Mouse (Mus musculus) forebrain, embryonic 12.5 days (tissue): Measurements from ENCODE around the gene Spsb1. TPM values are rescaled to one million over a fixed set of nuclear protein-coding genes. Genes with fewer than 3 reads are reported as not detected.

ENCODE experiments used
- ATAC-seq: fragments of 200-750 bp; cut with Nextera tagmentation; 2 replicates; pipeline ENCODE4 v1.8.0; 2017; ENCODE audit warnings: moderate TSS enrichment; ENCODE audit not compliant: low FRiP score
- H3K27ac ChIP-seq: fragments of 300-500 bp; sonication (generic); 2 replicates; pipeline ENCODE4 v1.5.1; 2016; ENCODE audit warnings: mild to moderate bottlenecking
- H3K27me3 ChIP-seq: fragments of 300-500 bp; sonication (generic); 2 replicates; pipeline ENCODE4 v1.6.1; 2016; ENCODE audit warnings: mild to moderate bottlenecking
- H3K36me3 ChIP-seq: fragments of 300-500 bp; sonication (generic); replicated peaks from 2 replicates; pipeline ENCODE4 v1.6.1; 2016; ENCODE audit warnings: mild to moderate bottlenecking
- H3K4me1 ChIP-seq: fragments of 300-500 bp; sonication (generic); 2 replicates; pipeline ENCODE4 v1.6.1; 2016
- H3K4me2 ChIP-seq: fragments of 300-500 bp; sonication (generic); 2 replicates; pipeline ENCODE4 v1.6.1; 2016; ENCODE audit warnings: mild to moderate bottlenecking, moderate library complexity
- H3K4me3 ChIP-seq: fragments of 300-500 bp; sonication (generic); replicated peaks from 2 replicates; pipeline ENCODE4 v1.5.1; 2016; ENCODE audit warnings: mild to moderate bottlenecking
- H3K9ac ChIP-seq: fragments of 300-500 bp; sonication (generic); 2 replicates; pipeline ENCODE4 v1.6.1; 2016; ENCODE audit warnings: mild to moderate bottlenecking
- H3K9me3 ChIP-seq: fragments of 300-500 bp; sonication (generic); 2 replicates; pipeline ENCODE4 v1.6.1; 2016
- WGBS: fragments of 180-500 bp; shearing (Covaris S2); methylation state at CpG from one replicate; pipeline ENCODE4 v1.1.7; 2016; 5-methylcytosine and 5-hydroxymethylcytosine counted together
- polyA plus RNA-seq: library from polyadenylated mRNA; unstranded; fragments of >200 nt; fragmentation: Nextera tagmentation; extraction: Ambion mirVana; gene quantifications from 2 replicates; pipeline ENCODE4 v1.2.1, GENCODE M21; 2016

The Spsb1 gene
- polyA plus RNA-seq, 1 experiment from 2014 or later, result 8.1 TPM

DNA sequence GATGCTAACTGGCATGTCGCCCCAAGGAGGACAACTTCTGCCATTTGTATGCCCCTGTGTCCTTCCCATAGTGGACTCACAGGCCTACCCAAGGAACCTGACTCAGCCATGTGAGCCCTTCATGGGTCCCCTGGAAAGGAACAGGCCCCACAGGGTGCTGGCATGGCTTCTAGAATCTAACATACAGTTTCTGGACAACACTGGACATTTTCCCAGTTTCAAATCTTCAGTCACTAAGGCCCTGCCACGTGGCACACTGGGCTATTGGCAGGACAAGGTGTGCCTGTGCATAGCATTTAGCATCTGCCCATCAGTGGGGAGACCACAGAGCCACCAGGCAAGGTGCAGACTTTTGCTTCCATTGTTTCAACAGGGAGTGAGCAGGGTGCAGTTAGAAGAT is 24.0 kb upstream of the Spsb1 start:
- no peaks in the 10 kb centered on the region for H3K9me3 ChIP-seq
- peaks cover 13% of the 10 kb centered on the region; the same call in 1 of the 2 replicates for H3K27me3 ChIP-seq
- H3K4me1 ChIP-seq, result peaks cover 18% of the 10 kb centered on the region
- no peak overlapping the region for H3K9ac ChIP-seq
- H3K4me2 ChIP-seq, result no peak overlapping the region
- no peaks in the 10 kb centered on the region for H3K36me3 ChIP-seq
- H3K27ac ChIP-seq, result no peak overlapping the region
- ATAC-seq, result no peak
- 84% methylated on average over 2 of the region's 2 CpGs for whole genome bisulfite sequencing
- no peak overlapping the region for H3K4me3 ChIP-seq

DNA sequence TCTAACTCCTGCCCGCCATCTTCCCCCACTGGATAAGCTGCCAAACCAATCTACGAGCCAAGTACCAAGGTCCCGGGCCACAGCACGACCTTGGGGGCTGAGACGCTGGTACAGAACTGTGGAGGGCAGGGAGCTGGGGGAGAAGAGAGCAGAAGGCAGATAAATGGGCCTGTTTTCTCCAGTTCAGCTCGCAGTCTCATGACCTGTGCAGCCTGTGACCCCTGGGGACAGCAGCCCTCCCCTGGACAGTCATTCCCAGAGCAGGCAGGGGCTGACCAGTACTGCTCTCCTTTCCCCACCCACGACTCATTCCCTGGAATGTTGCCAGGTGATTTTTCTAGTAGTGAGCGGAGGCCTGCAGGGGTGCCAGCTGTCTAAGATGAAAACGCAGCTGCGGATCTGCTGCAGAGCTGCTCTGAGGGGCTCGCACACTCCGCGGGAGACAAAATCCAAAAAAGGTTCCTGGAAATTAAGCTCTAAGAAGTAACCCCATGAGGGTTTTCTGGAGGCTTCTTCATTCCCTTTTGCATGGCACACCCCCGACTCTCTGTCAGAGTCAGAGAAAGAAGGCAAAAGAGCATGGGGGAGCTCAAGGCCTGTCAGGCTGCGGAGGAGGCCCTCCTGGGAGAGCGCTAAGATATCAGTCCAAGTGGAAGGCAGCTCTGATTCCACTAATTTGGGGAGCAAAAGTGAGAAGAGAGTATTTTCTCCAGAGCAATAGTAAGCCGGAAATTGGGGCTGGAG is 23.1 kb upstream of the Spsb1 start:
- Histone ChIP-seq H3K4me1 (peaks cover 18% of the 10 kb centered on the region), H3K4me3 (no peak overlapping the region), H3K27me3 (peaks cover 13% of the 10 kb centered on the region; the same call in 1 of the 2 replicates), H3K9ac (no peak overlapping the region), H3K36me3 (no peaks in the 10 kb centered on the region), H3K27ac (peak overlapping the region; percentile 36; the same call in 1 of the 2 replicates), H3K9me3 (no peaks in the 10 kb centered on the region), H3K4me2 (no peak overlapping the region)
- no peak for ATAC-seq
- 70% methylated on average over 17 of the region's 17 CpGs for WGBS

DNA sequence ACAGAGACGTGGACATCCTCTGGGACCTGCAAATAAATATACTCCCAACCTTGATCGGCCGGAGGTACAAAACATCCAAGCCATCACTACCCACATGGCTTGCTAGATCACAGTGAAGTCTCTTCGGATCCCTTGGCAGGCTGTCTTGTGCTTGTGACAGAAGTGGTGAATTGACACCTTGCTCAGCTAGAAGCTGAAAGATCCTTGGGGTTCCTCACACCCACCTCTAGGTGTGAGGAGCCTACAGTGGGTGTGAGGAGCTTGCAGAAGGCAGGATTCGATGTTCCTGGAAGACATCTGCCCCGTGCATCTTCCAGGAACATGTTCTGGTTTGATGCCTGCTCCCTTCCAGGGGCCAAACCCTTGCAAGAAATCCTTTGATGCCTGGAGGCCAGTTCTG is 22.3 kb upstream of the Spsb1 start:
- no peak overlapping the region for H3K27ac ChIP-seq
- H3K4me2 ChIP-seq, result no peak overlapping the region
- peaks cover 18% of the 10 kb centered on the region for H3K4me1 ChIP-seq
- peaks cover 13% of the 10 kb centered on the region; the same call in 1 of the 2 replicates for H3K27me3 ChIP-seq
- 84% methylated on average over 6 of the region's 6 CpGs for WGBS
- H3K9ac ChIP-seq, result no peak overlapping the region
- no peak for ATAC-seq
- no peak overlapping the region for H3K4me3 ChIP-seq
- H3K9me3 ChIP-seq, result no peaks in the 10 kb centered on the region
- no peaks in the 10 kb centered on the region for H3K36me3 ChIP-seq

DNA sequence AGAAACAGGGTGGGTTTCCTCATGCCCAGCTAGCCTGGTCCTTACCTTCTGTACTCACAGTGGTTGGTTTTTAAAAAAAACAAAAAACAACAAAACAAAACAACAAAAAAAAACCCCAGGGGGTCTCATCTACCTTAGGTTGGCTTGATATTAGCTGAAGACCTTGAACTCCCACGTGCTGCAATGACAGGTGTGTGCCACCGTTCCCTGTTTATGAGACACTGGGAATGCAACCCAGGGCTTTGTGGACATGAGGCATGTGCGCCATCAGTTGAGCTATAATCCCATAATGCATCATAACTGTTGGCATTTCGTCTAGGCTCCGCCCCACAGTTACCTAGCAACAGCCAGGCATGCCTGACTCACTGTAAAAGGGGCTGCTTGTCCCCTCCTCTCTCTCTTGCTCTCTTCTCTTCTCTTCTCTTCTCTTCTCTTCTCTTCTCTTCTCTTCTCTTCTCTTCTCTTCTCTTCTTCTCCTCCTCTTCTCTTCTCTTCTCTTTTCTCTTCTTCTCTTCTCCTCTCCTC is 20.9 kb upstream of the Spsb1 start:
- Histone ChIP-seq H3K36me3 (no peaks in the 10 kb centered on the region), H3K9ac (no peak overlapping the region), H3K27me3 (peaks cover 8% of the 10 kb centered on the region; the same call in 1 of the 2 replicates), H3K9me3 (no peaks in the 10 kb centered on the region), H3K27ac (no peak overlapping the region), H3K4me3 (no peak overlapping the region), H3K4me2 (no peak overlapping the region), H3K4me1 (peaks cover 18% of the 10 kb centered on the region)
- 77% methylated on average over 5 of the region's 5 CpGs for WGBS
- no peak for ATAC-seq

DNA sequence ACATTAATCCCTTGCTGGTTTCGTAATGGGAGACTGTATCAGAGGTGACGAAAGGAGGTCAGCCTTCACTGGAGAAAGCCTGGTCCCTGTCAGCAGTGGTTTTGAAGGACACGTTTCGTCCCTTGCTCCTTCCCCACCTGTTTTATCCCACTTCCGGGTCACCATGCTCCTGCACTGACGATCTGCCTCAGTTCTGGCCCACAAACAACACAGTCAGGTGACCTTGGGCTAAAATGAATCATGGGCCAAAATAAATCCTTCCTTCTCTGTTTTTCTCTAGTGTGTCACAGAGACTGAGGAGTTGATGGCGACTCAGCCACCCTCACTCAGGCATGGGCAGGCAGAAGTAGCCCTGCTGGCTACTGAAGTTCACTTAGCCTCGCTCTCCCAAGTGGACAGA is 20.4 kb upstream of the Spsb1 start:
- no peaks in the 10 kb centered on the region for H3K36me3 ChIP-seq
- H3K9ac ChIP-seq, result no peak overlapping the region
- no peak for ATAC-seq
- WGBS, result 87% methylated on average over 8 of the region's 8 CpGs
- peaks cover 8% of the 10 kb centered on the region; the same call in 1 of the 2 replicates for H3K27me3 ChIP-seq
- H3K27ac ChIP-seq, result no peak overlapping the region
- H3K4me3 ChIP-seq, result no peak overlapping the region
- no peaks in the 10 kb centered on the region for H3K9me3 ChIP-seq
- H3K4me1 ChIP-seq, result peaks cover 18% of the 10 kb centered on the region
- no peak overlapping the region for H3K4me2 ChIP-seq

DNA sequence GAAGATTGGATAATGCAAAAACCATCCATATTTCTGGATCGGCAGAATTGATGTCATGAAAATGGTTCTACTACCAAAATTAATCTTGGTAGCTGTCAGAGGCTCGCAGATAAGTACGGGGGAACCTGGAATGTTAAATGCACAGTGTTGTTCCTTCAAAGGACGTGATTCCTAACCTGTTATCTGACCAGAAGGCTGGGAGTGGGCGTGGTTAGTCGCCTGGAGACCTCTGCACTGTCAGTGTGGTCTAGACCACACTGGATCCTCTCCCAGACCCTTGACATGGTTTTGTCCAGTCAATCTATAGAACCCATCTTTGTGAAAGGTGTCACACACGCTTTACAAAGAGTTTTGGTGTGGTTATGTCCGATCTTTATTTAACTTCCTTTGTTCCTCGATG is 16.6 kb upstream of the Spsb1 start:
- Histone ChIP-seq H3K4me2 (no peak overlapping the region), H3K27ac (no peak overlapping the region), H3K36me3 (no peaks in the 10 kb centered on the region), H3K9ac (no peak overlapping the region), H3K27me3 (peaks cover 13% of the 10 kb centered on the region; the same call in 1 of the 2 replicates), H3K4me3 (no peak overlapping the region), H3K9me3 (no peaks in the 10 kb centered on the region), H3K4me1 (0 out of 2 replicates have a peak, but pooled peaks cover 5% of the 10 kb centered on the region)
- no peak for ATAC-seq
- 82% methylated on average over 9 of the region's 9 CpGs for WGBS

DNA sequence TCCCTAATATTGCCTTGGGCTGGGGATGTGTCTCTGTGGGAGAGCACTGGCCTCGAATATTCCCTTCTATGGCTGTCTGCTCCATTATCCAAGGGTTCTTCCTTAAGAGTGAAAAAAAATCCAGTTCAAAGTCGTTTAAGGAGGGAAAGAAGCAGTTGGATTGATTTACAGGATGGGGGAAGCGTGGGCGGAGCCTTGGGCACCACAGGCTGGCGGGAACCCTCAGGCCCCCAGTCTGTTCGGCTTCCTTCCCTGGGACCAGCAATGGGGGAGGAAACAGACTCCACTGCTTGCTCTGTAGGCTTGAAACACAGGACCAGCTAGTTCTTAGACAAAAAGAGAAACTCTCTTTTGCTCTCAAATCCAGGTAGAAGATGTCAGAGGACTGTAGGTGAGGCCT is 13.7 kb upstream of the Spsb1 start:
- no peaks in the 10 kb centered on the region; the same call in 1 of the 2 replicates for H3K4me1 ChIP-seq
- H3K36me3 ChIP-seq, result no peaks in the 10 kb centered on the region
- WGBS, result 44% methylated on average over 6 of the region's 6 CpGs
- H3K9ac ChIP-seq, result no peak overlapping the region
- no peaks in the 10 kb centered on the region for H3K9me3 ChIP-seq
- peaks cover 13% of the 10 kb centered on the region; the same call in 1 of the 2 replicates for H3K27me3 ChIP-seq
- no peak overlapping the region for H3K27ac ChIP-seq
- no peak overlapping the region for H3K4me3 ChIP-seq
- no peak for ATAC-seq
- no peak overlapping the region for H3K4me2 ChIP-seq

DNA sequence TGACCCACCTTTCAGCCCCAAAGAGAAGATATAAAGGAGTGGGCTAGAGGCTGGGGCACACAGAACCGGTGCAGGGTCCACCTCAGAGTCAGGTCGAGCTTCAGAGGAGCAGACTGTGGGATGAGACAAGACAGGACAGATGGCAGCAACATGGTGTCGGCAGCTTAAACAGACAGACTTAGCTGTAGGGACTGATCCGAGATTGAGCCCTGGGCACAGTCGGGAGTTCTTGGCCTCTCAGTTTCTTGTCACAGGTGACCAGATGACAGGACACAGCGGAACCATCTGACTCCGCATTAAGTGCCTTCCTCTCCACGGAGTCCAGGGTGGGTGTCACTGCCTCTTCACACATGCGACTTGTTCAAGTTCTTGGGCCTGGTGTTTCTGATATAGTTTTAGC is 12.1 kb upstream of the Spsb1 start:
- 87% methylated on average over 9 of the region's 9 CpGs for WGBS

DNA sequence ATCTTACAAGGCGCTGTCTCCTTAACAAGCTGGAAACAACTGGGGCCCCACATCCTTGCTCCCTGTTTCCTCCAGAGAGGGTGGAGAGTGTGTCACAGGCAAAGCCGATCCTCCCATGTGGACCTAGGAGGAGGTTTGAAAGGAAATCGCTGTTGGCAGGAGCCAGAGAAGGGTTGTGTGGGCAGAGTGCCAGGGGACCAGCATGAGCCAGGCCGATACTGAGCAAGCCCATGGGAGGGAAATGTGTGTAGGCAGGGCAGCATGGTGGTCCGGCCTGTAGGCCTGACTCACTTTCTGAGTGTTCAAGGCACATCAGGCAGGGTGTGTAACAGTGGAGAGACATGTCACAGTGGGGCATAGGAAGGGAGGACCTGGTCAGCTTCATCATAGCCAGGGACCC is 11.4 kb upstream of the Spsb1 start:
- H3K9me3 ChIP-seq, result no peaks in the 10 kb centered on the region
- no peak overlapping the region for H3K9ac ChIP-seq
- no peak overlapping the region for H3K4me2 ChIP-seq
- no peaks in the 10 kb centered on the region; the same call in 1 of the 2 replicates for H3K4me1 ChIP-seq
- H3K36me3 ChIP-seq, result no peaks in the 10 kb centered on the region
- no peak overlapping the region for H3K4me3 ChIP-seq
- peaks cover 13% of the 10 kb centered on the region; the same call in 1 of the 2 replicates for H3K27me3 ChIP-seq
- ATAC-seq, result no peak
- WGBS, result 76% methylated on average over 5 of the region's 5 CpGs
- no peak overlapping the region for H3K27ac ChIP-seq

More for the DNA sequence above, 12.1 kb upstream of the Spsb1 start:
- Histone ChIP-seq H3K36me3 (no peaks in the 10 kb centered on the region), H3K4me2 (no peak overlapping the region), H3K27me3 (peaks cover 13% of the 10 kb centered on the region; the same call in 1 of the 2 replicates), H3K4me1 (no peaks in the 10 kb centered on the region; the same call in 1 of the 2 replicates), H3K27ac (0 out of 2 replicates have a peak overlapping the region, but pooled peaks have one; percentile 1), H3K4me3 (no peak overlapping the region), H3K9ac (no peak overlapping the region), H3K9me3 (no peaks in the 10 kb centered on the region)
- no peak for ATAC-seq

DNA sequence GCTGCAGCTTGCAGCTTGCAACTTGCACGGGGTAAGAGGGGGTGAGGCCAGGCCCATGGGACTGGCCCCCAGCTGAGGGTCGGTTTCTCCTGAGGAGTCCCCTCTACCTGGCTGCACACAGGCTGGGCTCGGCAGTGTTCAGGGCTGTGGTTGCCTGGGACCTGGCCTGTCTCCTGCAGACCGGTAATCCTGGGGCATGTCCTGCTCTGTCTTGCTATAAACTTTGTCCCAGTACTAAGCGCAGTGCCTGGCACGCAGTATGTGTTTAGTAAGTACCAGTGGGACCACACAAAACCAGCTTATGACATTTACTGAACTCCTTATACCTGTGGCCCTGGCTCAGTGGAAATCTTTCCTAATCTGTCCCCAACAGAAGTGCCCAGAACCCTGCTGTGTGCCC is 10.8 kb upstream of the Spsb1 start:
- peaks cover 13% of the 10 kb centered on the region; the same call in 1 of the 2 replicates for H3K27me3 ChIP-seq
- H3K4me2 ChIP-seq, result no peak overlapping the region
- H3K4me3 ChIP-seq, result no peak overlapping the region
- H3K27ac ChIP-seq, result no peak overlapping the region
- H3K4me1 ChIP-seq, result no peaks in the 10 kb centered on the region; the same call in 1 of the 2 replicates
- ATAC-seq, result no peak
- H3K36me3 ChIP-seq, result no peaks in the 10 kb centered on the region
- WGBS, result 78% methylated on average over 6 of the region's 6 CpGs
- H3K9ac ChIP-seq, result no peak overlapping the region
- H3K9me3 ChIP-seq, result no peaks in the 10 kb centered on the region

DNA sequence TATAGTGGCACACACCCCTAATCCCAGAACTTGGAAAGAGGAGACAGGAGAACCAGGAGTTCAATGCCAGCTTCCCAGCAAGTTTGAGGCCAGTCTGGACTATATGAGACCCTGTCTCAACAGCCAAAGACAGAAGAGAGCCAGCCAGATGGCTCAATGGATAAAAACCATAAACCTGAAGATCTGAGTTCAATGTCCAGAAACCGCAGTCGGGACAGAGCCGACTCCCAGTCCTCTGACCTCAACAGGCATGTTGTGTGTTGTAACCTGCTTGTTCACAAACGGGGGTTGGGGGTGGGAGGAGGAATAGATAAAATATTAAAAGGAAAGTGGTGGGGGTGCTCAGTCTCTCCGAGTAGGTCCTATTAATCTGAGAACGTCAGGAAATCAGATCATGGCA is 10.4 kb upstream of the Spsb1 start:
- ATAC-seq, result no peak
- Histone ChIP-seq H3K27me3 (peaks cover 11% of the 10 kb centered on the region; the same call in 1 of the 2 replicates), H3K9ac (no peak overlapping the region), H3K4me3 (no peak overlapping the region), H3K4me1 (no peaks in the 10 kb centered on the region; the same call in 1 of the 2 replicates), H3K36me3 (no peaks in the 10 kb centered on the region), H3K27ac (no peak overlapping the region), H3K9me3 (no peaks in the 10 kb centered on the region), H3K4me2 (no peak overlapping the region)
- 79% methylated on average over 6 of the region's 6 CpGs for WGBS

DNA sequence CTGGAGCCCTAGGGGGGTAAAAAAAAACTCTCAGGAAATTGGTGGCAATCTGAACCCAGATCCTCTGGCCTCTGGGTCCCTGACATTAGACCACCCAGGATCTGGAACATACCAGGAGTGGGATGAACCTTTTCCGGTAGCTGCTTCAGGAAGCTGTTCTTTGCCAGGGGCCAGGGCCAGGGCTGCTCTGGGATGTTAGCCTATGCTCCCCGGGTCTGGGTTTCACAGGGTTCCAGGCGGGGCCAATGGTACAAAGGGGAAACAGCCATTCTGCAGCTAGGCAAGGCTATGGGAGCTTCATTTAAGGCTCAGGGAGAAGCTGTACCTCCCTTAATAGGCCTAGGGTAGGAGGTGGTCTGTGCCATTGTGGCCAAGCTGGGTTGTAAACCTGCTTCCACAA is 9.9 kb upstream of the Spsb1 start:
- H3K9me3 ChIP-seq, result no peaks in the 10 kb centered on the region
- no peak overlapping the region for H3K4me2 ChIP-seq
- H3K27ac ChIP-seq, result no peak overlapping the region
- WGBS, result 70% methylated on average over 3 of the region's 3 CpGs
- no peaks in the 10 kb centered on the region; the same call in 1 of the 2 replicates for H3K4me1 ChIP-seq
- peaks cover 6% of the 10 kb centered on the region; the same call in 1 of the 2 replicates for H3K27me3 ChIP-seq
- no peaks in the 10 kb centered on the region for H3K36me3 ChIP-seq
- H3K9ac ChIP-seq, result no peak overlapping the region
- H3K4me3 ChIP-seq, result no peak overlapping the region
- no peak for ATAC-seq
